Mouse (Mus musculus): ENCODE measurements around the gene Cd3e.
"Not testable (repeated sequence)": the region's sequence is repeated elsewhere in the genome, so short reads cannot be mapped to it uniquely, and the experiment has no call there.

Gene Cd3e

GRCm38 (mm10) chr9:45009180-45010078 is at the start of gene Cd3e:
Cd3e (minus strand) TSS chr9:45009627.
- DNase-seq (ENCODE audit: low spot score): no peak

DNA sequence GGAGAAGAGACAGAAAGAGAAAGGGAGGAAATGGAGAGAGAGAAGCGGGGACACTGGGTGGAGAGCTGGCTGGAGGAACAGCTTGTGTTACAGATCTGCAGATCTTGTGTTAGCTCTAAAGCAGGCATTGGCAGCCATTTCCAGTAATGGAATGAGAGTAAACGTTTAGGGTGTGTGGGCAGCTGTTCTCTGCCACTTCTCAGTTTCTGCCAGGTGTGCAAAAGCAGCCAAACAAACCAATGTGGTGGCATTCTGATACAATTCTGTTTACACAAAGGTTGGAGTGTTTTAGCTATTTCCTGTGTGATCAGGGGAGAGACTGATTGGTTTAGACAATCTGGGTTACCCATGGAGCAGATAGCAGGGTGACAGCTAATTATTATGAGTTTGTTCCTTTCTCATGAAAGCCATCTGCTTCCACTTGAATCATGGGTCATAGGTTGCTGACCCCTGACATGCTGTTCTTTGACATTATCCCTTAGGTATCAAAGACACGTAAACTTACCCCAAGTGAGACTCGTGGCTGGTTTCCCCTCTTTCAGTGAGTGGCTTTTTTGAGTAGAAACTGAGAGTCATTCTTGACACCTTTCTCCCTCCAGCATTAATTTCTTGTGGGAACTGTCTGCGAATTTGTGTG is 49.0 kb upstream of the Cd3e start:
- DNase-seq (ENCODE audit: low spot score): no peak

DNA sequence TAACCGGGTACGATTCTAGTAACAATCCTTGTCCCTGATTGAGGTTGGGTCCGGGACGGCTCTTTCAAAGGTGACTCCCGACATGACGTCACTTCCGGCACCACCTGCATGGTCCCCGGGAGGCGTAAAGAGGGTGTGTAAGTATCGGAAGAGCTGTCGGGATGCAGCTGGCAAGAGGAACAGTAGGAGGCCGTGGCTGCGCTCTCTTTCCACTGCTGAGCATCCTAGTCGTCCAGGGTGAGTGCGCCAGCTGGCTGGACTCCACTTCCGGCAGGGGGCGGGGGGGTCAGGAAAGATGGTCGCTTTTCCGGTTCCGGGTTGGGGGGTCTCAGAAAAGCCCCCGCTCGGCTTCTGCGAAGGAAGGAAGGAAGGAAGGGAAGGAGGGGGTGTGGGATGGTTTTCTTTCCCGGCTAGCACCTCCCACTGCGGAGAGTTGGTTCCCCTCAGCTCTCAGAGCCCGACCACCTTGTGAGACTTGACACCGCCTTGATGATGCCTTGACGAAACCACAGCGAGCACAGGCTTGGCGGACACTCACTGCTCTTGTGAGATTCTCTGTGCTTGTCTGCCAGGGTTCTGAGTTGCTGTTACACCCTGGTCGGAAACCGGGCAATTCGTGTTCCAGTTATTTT is 45.8 kb upstream of the Cd3e start, which contains the start of gene Mpzl3:
Mpzl3 (plus strand) TSS at position 105 of the 632 bp plus-strand sequence.
- DNase-seq (ENCODE audit: low spot score): peak; percentile 70

DNA sequence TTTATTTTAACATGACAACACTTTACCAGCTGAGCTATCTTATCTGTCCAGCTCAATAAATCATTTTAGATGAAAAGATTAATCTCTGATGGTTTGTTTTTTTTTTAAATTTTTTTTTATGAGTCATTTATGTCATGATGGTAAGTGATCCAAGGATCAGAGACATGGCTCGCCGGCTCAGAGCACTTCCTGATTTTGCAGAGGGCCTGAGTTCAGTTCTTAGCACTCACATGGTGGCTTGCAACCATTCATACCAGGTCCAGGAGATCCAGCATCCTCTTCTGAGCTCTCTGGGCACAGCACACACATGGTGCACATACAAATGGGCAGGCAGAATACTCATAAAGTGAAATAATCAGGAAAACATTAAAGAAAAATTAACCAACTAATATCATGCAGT is 40.9 kb upstream of the Cd3e start:
- DNase-seq (ENCODE audit: low spot score): no peak

- DNase-seq (ENCODE audit: low spot score): no peak
Measured at GRCm38 (mm10) chr9:45049731-45050130, 40.3 kb upstream of the Cd3e start.

- no peak for DNase-seq (ENCODE audit: low spot score)
Measured at GRCm38 (mm10) chr9:45048511-45048910, 39.1 kb upstream of the Cd3e start.

GRCm38 (mm10) chr9:45046973-45047372 is 37.5 kb upstream of the Cd3e start:
- DNase-seq (ENCODE audit: low spot score): no peak

- no peak for DNase-seq (ENCODE audit: low spot score)
Measured at GRCm38 (mm10) chr9:45042947-45043346, 33.5 kb upstream of the Cd3e start.

GRCm38 (mm10) chr9:45042056-45042720 is 32.8 kb upstream of the Cd3e start:
- peak; percentile 15 for DNase-seq (ENCODE audit: low spot score)

- no peak for DNase-seq (ENCODE audit: low spot score)
Measured at GRCm38 (mm10) chr9:45041131-45041838, 31.9 kb upstream of the Cd3e start.

- no peak for DNase-seq (ENCODE audit: low spot score)
Measured at GRCm38 (mm10) chr9:45040066-45040845, 30.8 kb upstream of the Cd3e start.

DNA sequence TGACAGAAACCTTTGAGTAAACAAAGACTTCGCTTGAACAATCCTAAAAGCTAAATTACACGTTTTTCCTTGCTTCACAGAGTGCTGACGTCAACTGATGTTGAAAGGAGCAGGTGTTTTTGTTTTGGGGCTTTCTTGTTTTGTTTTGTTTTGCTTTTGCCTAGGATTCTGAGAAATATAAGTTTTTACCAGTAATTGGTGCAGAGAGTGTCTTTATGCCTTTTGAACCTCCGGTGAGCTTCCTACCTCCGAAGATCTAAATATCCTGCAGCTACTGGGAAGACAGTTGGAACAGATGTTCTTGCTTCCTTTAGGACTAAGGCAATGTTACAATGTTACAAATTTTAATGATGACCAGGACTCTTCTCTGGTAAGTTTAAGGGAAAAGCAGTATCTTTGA is 30.1 kb upstream of the Cd3e start, which contains the start of gene Mpzl2:
Mpzl2 (plus strand) TSS at position 301 of the 400 bp plus-strand sequence.
- no peak for DNase-seq (ENCODE audit: low spot score)

DNA sequence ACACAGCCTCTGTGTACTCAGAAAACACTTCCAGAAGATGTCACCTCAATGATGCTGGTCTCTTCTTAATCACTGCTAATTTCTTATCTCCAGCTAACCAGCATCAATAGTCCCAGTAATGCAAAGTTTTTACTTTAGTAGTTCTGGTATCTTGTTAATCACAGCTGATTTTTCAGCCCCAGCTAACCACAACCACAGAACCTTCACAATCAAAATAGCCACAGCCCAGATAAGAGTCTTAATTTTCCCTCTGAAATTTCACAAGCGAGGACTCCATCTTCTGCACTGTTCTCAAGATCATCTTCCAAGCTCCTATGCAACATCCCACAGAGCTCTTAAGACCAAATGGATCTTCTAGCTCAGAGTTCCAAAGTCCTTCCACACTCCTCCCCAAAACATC is 28.4 kb upstream of the Cd3e start:
- not testable (repeated sequence) for DNase-seq (ENCODE audit: low spot score)

- DNase-seq (ENCODE audit: low spot score): no peak
Measured at GRCm38 (mm10) chr9:45034526-45034925, 25.1 kb upstream of the Cd3e start.

DNA sequence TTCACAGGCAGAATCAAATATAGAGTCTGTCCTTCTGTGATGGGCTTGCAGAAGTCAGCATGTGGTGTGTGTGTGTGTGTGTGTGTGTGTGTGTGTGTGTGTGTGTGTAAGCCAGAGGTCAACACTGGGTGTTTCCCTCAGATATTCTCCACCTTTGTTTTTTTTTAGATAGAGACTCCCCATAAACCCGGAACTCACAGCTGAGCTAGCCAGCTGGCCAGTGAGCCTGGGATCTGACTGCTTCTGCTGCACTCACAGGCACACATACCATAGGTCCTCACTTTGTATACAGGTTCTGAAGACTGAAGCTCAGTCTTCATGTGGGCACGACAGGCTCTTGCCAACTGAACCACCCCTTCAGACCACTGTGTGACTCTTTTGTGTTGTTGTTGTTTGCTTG is 22.8 kb upstream of the Cd3e start:
- DNase-seq (ENCODE audit: low spot score): no peak

- no peak for DNase-seq (ENCODE audit: low spot score)
Measured at GRCm38 (mm10) chr9:45030341-45030740, 20.9 kb upstream of the Cd3e start.

- no peak for DNase-seq (ENCODE audit: low spot score)
Measured at GRCm38 (mm10) chr9:45027376-45027775, 17.9 kb upstream of the Cd3e start.

DNA sequence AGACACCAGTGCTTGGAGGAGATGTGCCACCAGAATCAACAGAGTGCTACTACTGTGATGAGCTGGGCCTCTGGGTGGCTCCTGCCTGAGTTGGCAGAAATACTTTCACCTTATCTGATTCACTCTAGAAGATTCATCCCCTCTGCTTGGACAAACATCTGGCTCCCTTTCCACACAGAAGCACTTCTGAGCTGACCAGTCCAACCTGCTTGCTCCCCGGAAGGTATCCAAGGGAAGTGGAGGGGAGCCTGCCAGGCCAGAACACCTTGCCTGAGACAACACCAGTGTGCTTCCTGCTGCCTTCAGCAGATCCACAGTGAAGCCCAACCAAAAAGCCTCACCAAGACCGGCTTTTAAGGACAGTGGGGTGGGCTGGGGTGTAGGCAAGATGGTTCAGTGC is 14.8 kb upstream of the Cd3e start:
- DNase-seq (ENCODE audit: low spot score): no peak

- no peak for DNase-seq (ENCODE audit: low spot score)
Measured at GRCm38 (mm10) chr9:45023638-45024037, 14.2 kb upstream of the Cd3e start.

DNA sequence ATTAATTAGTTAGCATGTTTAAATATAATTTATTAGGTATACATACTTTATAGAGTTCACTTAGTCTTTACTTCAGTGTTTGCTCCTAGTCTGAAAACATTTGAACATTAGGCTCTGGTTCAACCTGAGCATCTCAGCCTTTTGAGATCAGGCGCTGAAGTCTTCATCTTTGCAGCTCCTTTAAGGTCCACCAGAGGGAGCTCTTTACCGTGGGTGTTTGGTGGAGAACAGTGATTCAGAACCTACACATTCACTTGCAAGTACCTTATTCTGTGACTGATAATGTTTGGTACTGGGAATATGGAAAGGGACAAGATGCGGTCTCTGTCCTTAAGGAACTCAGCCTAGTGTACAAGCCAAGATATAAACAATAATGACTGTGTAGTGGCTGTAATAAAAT is 13.4 kb upstream of the Cd3e start:
- no peak for DNase-seq (ENCODE audit: low spot score)

DNA sequence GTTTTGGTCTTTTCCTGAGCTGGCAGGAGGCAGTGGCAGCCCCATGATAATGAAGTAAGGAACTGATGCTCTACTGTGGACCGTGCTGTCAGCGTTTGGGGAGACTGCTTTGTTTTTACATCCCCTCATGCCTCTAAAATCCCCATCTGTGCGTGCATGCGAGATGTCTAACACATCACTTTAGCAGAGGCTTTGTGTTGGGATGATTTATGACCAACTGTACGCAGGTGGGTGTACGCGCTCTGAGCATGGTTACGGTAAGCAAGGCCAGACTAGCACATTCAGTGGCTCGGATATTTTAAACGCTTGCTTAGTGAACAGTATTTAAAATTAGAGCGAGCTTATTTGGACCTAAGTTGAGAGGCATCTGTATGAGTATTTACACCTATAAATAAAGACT is 8.6 kb upstream of the Cd3e start:
- DNase-seq (ENCODE audit: low spot score): no peak
